Mouse (Mus musculus) ES-E14 (cell line): ENCODE results near the gene Tldc1. TPM values are rescaled to one million over a fixed set of nuclear protein-coding genes. Genes with fewer than 3 reads are reported as not detected.

Experiments
- DNase-seq: peaks from one replicate; pipeline ENCODE4 v3.0.0-alpha.2; 2013; ENCODE audit warnings: low read depth, low spot score
- H3K27ac ChIP-seq: 2 replicates; pipeline ENCODE4 v1.5.1; 2012; ENCODE audit warnings: low read depth, mild to moderate bottlenecking, low read length, moderate library complexity, mixed read lengths; ENCODE audit not compliant: poor library complexity, insufficient read depth, severe bottlenecking
- H3K36me3 ChIP-seq: 2 replicates; pipeline ENCODE4 v1.6.1; 2012; ENCODE audit warnings: mild to moderate bottlenecking, low read length, moderate library complexity, mixed read lengths; ENCODE audit not compliant: control insufficient read depth, poor library complexity, insufficient read depth, severe bottlenecking
- H3K4me1 ChIP-seq, 2 experiments: fragments of 150-350 bp in 1 of 2; sonication (generic) in 1 of 2; 2 replicates each; pipeline ENCODE4 v1.6.1; 2012; ENCODE audit warnings: low read length in 2 of 2, mild to moderate bottlenecking in 1 of 2, mixed read lengths in 1 of 2; ENCODE audit not compliant: control insufficient read depth in 2 of 2, insufficient read depth in 2 of 2, poor library complexity in 1 of 2
- H3K4me3 ChIP-seq, 2 experiments: fragments of 150-350 bp in 1 of 2; sonication (generic) in 1 of 2; 2 replicates each; pipeline ENCODE4 v1.5.1; 2012; ENCODE audit warnings: low read length in 2 of 2, low read depth in 1 of 2, mild to moderate bottlenecking in 1 of 2, mixed read lengths in 1 of 2; ENCODE audit not compliant: insufficient read depth in 1 of 2, poor library complexity in 1 of 2, severe bottlenecking in 1 of 2
- H3K9ac ChIP-seq: 2 replicates; pipeline ENCODE4 v1.6.1; 2012; ENCODE audit warnings: low read depth, mild to moderate bottlenecking, low read length, mixed read lengths; ENCODE audit not compliant: poor library complexity, insufficient read depth, severe bottlenecking
- H3K9me3 ChIP-seq: fragments of 150-350 bp; sonication (generic); 2 replicates; pipeline ENCODE4 v1.6.1; 2012; ENCODE audit warnings: low read depth, mild to moderate bottlenecking, low read length; ENCODE audit not compliant: control insufficient read depth, insufficient read depth
- CHD2 ChIP-seq: IDR thresholded peaks from 2 replicates; pipeline ENCODE4 v1.6.1; 2014; ENCODE audit warnings: mild to moderate bottlenecking, low read depth, low read length, inconsistent platforms
- HCFC1 ChIP-seq: IDR thresholded peaks from 2 replicates; pipeline ENCODE4 v1.6.1; 2012; ENCODE audit warnings: low read length, inconsistent platforms, borderline replicate concordance; ENCODE audit not compliant: insufficient read depth
- MAFK ChIP-seq: IDR thresholded peaks from 2 replicates; pipeline ENCODE4 v1.6.1; 2014; ENCODE audit warnings: mild to moderate bottlenecking, low read depth, low read length, inconsistent platforms; ENCODE audit not compliant: insufficient read depth
- ZC3H11A ChIP-seq: IDR thresholded peaks from 2 replicates; pipeline ENCODE4 v1.6.1; 2012; ENCODE audit warnings: low read depth, mild to moderate bottlenecking, inconsistent platforms, low read length, borderline replicate concordance
- ZNF384 ChIP-seq: IDR thresholded peaks from 2 replicates; pipeline ENCODE4 v1.6.1; 2012; ENCODE audit warnings: low read depth, low read length, inconsistent platforms
- in situ Hi-C, 2 experiments: fragments of 600-800 bp; cut with MboI; formaldehyde crosslinking; loops; one replicate each; pipeline ENCODE4 v1.15.1; 2025; ENCODE audit warnings: low sequenced_read_pairs in 2 of 2, inconsistent platforms in 1 of 2; ENCODE audit not compliant: unreplicated experiment in 2 of 2
- total RNA-seq: library from RNA; depleted of rRNA; stranded (reverse); fragments of 300-350 nt; gene quantifications from 2 replicates; pipeline ENCODE4 v1.2.3, GENCODE M21; 2012

The Tldc1 gene
- total RNA-seq, 1 experiment = 9.2 TPM

- in situ Hi-C loops = no loop called here
- H3K27ac ChIP-seq = no peak overlapping the region
- no peak overlapping the region for H3K9ac ChIP-seq
- H3K4me3 ChIP-seq = no peak overlapping the region
- no peaks in the 10 kb centered on the region for H3K36me3 ChIP-seq
- H3K4me1 ChIP-seq = no peaks in the 10 kb centered on the region
- no peak for TF ChIP-seq HCFC1
- DNase-seq = no peak
- no peaks in the 10 kb centered on the region for H3K9me3 ChIP-seq
Measured at GRCm38 (mm10) chr8:119728351-119728895, 49.8 kb downstream of the Tldc1 start.

GRCm38 (mm10) chr8:119727093-119727492 lies 51.1 kb downstream of the Tldc1 start:
- Histone ChIP-seq H3K4me3 (no peak overlapping the region), H3K27ac (no peak overlapping the region), H3K4me1 (no peaks in the 10 kb centered on the region; a peak in 1 of 4 replicates), H3K9me3 (no peaks in the 10 kb centered on the region), H3K36me3 (no peaks in the 10 kb centered on the region), H3K9ac (no peak overlapping the region)
- in situ Hi-C loops = no loop called here
- TF ChIP-seq HCFC1 (no peak), CHD2 (no peak), ZNF384 (no peak), MAFK (no peak), ZC3H11A (no peak)
- DNase-seq = no peak

- H3K9ac ChIP-seq = no peak overlapping the region
- DNase-seq = no peak
- H3K4me1 ChIP-seq = no peaks in the 10 kb centered on the region; a peak in 1 of 4 replicates
- no peaks in the 10 kb centered on the region for H3K9me3 ChIP-seq
- TF ChIP-seq ZC3H11A (no peak), CHD2 (no peak), ZNF384 (no peak), HCFC1 (no peak), MAFK (no peak)
- no peak overlapping the region for H3K4me3 ChIP-seq
- no peaks in the 10 kb centered on the region for H3K36me3 ChIP-seq
- in situ Hi-C loops = no loop called here
- H3K27ac ChIP-seq = no peak overlapping the region
Measured at GRCm38 (mm10) chr8:119724596-119724995, 53.6 kb downstream of the Tldc1 start.

DNA sequence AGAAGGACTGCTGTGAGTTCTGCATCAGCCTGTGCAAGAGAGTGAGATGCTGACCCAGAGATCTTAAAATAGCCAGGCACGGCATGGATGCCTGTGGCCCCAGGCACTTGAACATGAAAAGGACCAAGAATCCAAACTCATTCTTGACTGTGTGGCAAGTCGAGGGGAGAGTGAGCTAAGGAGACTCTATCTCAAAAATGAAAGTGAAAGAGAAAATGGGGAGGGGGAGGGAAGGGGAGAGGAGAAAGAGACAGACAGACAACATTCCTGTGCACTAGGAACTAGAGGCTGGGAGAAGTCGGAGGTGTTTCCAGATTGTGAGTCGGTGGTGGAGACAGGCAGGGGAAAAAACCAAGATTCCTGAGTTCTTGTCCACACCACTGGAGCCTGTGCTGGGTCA lies 54.5 kb downstream of the Tldc1 start:
- in situ Hi-C loops = no loop called here
- TF ChIP-seq ZNF384 (no peak), CHD2 (no peak), MAFK (no peak), ZC3H11A (no peak), HCFC1 (no peak)
- Histone ChIP-seq H3K27ac (no peak overlapping the region), H3K36me3 (no peaks in the 10 kb centered on the region), H3K9ac (no peak overlapping the region), H3K9me3 (no peaks in the 10 kb centered on the region), H3K4me1 (no peaks in the 10 kb centered on the region; a peak in 1 of 4 replicates), H3K4me3 (no peak overlapping the region)
- no peak for DNase-seq

GRCm38 (mm10) chr8:119722348-119722747 lies 55.9 kb downstream of the Tldc1 start:
- Histone ChIP-seq H3K9ac (no peak overlapping the region), H3K27ac (no peak overlapping the region), H3K9me3 (no peaks in the 10 kb centered on the region), H3K4me3 (no peak overlapping the region), H3K4me1 (no peaks in the 10 kb centered on the region; a peak in 1 of 4 replicates), H3K36me3 (no peaks in the 10 kb centered on the region)
- in situ Hi-C loops = no loop called here
- DNase-seq = no peak
- no peak for TF ChIP-seq ZC3H11A
- TF ChIP-seq ZNF384 = no peak
- TF ChIP-seq HCFC1 = no peak
- no peak for TF ChIP-seq MAFK
- TF ChIP-seq CHD2 = no peak
